Mouse (Mus musculus) thymus, adult 2 months (tissue): ENCODE results near the gene Parvb.

Experiments
- CTCF ChIP-seq: fragments of 200-500 bp; IDR thresholded peaks from 2 replicates; pipeline ENCODE4 v1.5.1; 2012; ENCODE audit warnings: mild to moderate bottlenecking, control low read depth, low read length, moderate library complexity, borderline replicate concordance; ENCODE audit not compliant: control insufficient read depth, poor library complexity, insufficient read depth; ENCODE audit errors: extremely low read depth
- POLR2A ChIP-seq: fragments of 200-500 bp; IDR thresholded peaks from 2 replicates; pipeline ENCODE4 v1.6.1; 2012; ENCODE audit warnings: mild to moderate bottlenecking, low read length, control low read depth, moderate library complexity; ENCODE audit not compliant: control insufficient read depth, poor library complexity, insufficient read depth; ENCODE audit errors: extremely low read depth

DNA sequence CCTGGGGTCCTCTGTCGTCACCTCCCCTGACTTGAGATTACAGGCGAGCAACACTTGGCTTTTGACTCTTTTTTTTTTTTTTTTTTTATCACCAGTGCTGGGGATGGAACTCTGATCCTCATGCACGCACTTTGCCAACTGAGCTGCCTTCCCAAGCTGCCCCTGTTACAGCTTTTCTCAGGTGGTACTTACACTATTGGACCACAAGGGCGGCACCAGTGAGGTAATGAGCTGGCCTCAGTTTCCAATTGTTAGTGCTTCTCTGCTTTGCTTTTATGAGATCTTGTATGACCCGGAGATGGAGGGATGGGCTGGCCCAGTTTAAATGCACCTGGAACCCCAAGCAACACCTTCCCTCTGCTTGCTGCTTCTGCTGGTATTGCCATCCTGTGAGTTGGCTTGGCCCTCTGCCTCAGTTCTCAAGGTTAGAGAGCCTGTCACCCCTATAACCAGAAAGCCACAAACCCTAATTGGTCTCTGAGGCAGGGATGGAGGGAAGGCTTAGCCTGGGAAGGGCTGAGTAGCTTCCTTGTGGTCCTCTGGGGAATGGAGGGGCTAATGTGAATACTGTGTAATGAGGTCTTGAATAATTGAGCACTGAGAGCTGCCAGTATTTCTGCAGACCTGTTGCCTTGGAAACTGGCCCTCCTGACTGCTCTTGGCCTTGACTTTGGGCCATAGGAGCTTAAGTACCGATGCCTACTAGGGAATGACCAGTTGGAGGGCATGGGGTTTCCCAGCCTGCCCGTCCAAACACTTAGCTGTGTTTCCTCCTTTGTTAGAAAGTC is 3.1 kb downstream of the Parvb start:
- TF ChIP-seq CTCF: no peak
- TF ChIP-seq POLR2A: no peak
